Mouse (Mus musculus): ENCODE data around the gene Cactin.

DNA sequence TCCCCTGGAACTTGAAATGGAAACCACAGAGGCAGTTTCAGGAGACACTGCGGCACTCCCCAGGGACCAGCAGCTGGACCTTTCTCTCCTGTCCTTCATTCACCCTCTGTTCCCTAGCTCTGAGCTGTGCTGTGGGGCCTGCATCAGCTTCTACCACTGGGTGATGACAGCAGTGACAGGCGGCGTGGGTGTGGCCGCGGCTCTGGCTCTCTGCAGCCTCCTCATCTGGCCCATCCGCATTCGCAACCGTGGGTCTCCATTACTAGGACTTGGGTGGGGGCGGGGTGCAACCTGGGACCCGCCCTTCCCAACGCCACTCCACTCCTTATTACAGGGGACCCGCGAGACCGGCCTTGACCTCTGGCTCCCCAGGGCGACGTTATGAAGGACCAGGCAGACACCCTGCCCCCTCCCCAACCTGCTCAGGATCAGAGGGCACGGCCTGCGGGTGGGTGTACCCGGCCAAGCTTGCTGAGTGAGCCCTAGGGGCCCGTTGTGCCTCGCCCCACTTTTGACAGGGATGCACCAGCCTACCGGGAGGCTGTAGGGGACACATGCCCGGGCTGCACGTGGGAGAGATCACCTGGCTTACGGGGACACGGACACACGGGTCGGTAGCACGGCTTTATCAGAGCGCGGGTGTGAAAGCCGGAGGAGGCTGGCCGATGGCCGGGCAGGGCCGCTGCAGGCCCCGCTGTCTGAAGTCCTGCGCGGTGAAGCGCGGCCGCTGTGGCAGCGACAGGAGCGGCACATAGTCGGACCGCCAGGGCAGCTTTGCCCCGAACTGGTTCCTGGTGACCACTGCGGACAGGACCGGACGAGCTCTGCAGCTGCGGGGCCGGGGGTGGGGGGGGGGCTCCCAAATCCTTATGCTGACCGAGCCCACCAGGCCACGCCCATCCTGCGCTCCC is 42.8 kb downstream of the Cactin start:
- TF ChIP-seq EP300 (IDR thresholded peaks at IDR 0.05; ENCODE audit: low read depth) (no peak), CTCF (IDR thresholded peaks at IDR 0.05; ENCODE audit: low read depth) (no peak)

Measured in heart, postnatal 0 days (tissue).